Mouse (Mus musculus) ES-E14 (cell line): ENCODE measurements around the gene Gdf15. TPM values are rescaled to one million over a fixed set of nuclear protein-coding genes. Genes with fewer than 3 reads are reported as not detected.

Source experiments
- DNase-seq: peaks from one replicate; pipeline ENCODE4 v3.0.0-alpha.2; 2013; ENCODE audit warnings: low read depth, low spot score
- H3K27ac ChIP-seq: 2 replicates; pipeline ENCODE4 v1.5.1; 2012; ENCODE audit warnings: low read depth, mild to moderate bottlenecking, low read length, moderate library complexity, mixed read lengths; ENCODE audit not compliant: poor library complexity, insufficient read depth, severe bottlenecking
- H3K36me3 ChIP-seq: 2 replicates; pipeline ENCODE4 v1.6.1; 2012; ENCODE audit warnings: mild to moderate bottlenecking, low read length, moderate library complexity, mixed read lengths; ENCODE audit not compliant: control insufficient read depth, poor library complexity, insufficient read depth, severe bottlenecking
- H3K4me1 ChIP-seq, 2 experiments: fragments of 150-350 bp in 1 of 2; sonication (generic) in 1 of 2; 2 replicates each; pipeline ENCODE4 v1.6.1; 2012; ENCODE audit warnings: low read length in 2 of 2, mild to moderate bottlenecking in 1 of 2, mixed read lengths in 1 of 2; ENCODE audit not compliant: control insufficient read depth in 2 of 2, insufficient read depth in 2 of 2, poor library complexity in 1 of 2
- H3K4me3 ChIP-seq, 2 experiments: fragments of 150-350 bp in 1 of 2; sonication (generic) in 1 of 2; 2 replicates each; pipeline ENCODE4 v1.5.1; 2012; ENCODE audit warnings: low read length in 2 of 2, low read depth in 1 of 2, mild to moderate bottlenecking in 1 of 2, mixed read lengths in 1 of 2; ENCODE audit not compliant: insufficient read depth in 1 of 2, poor library complexity in 1 of 2, severe bottlenecking in 1 of 2
- H3K9ac ChIP-seq: 2 replicates; pipeline ENCODE4 v1.6.1; 2012; ENCODE audit warnings: low read depth, mild to moderate bottlenecking, low read length, mixed read lengths; ENCODE audit not compliant: poor library complexity, insufficient read depth, severe bottlenecking
- H3K9me3 ChIP-seq: fragments of 150-350 bp; sonication (generic); 2 replicates; pipeline ENCODE4 v1.6.1; 2012; ENCODE audit warnings: low read depth, mild to moderate bottlenecking, low read length; ENCODE audit not compliant: control insufficient read depth, insufficient read depth
- CHD2 ChIP-seq: IDR thresholded peaks from 2 replicates; pipeline ENCODE4 v1.6.1; 2014; ENCODE audit warnings: mild to moderate bottlenecking, low read depth, low read length, inconsistent platforms
- HCFC1 ChIP-seq: IDR thresholded peaks from 2 replicates; pipeline ENCODE4 v1.6.1; 2012; ENCODE audit warnings: low read length, inconsistent platforms, borderline replicate concordance; ENCODE audit not compliant: insufficient read depth
- MAFK ChIP-seq: IDR thresholded peaks from 2 replicates; pipeline ENCODE4 v1.6.1; 2014; ENCODE audit warnings: mild to moderate bottlenecking, low read depth, low read length, inconsistent platforms; ENCODE audit not compliant: insufficient read depth
- ZC3H11A ChIP-seq: IDR thresholded peaks from 2 replicates; pipeline ENCODE4 v1.6.1; 2012; ENCODE audit warnings: low read depth, mild to moderate bottlenecking, inconsistent platforms, low read length, borderline replicate concordance
- ZNF384 ChIP-seq: IDR thresholded peaks from 2 replicates; pipeline ENCODE4 v1.6.1; 2012; ENCODE audit warnings: low read depth, low read length, inconsistent platforms
- in situ Hi-C, 2 experiments: fragments of 600-800 bp; cut with MboI; formaldehyde crosslinking; loops; one replicate each; pipeline ENCODE4 v1.15.1; 2025; ENCODE audit warnings: low sequenced_read_pairs in 2 of 2, inconsistent platforms in 1 of 2; ENCODE audit not compliant: unreplicated experiment in 2 of 2
- total RNA-seq: library from RNA; depleted of rRNA; stranded (reverse); fragments of 300-350 nt; gene quantifications from 2 replicates; pipeline ENCODE4 v1.2.3, GENCODE M21; 2012

Gene Gdf15
- total RNA-seq, 1 experiment, result 7.0 TPM

DNA sequence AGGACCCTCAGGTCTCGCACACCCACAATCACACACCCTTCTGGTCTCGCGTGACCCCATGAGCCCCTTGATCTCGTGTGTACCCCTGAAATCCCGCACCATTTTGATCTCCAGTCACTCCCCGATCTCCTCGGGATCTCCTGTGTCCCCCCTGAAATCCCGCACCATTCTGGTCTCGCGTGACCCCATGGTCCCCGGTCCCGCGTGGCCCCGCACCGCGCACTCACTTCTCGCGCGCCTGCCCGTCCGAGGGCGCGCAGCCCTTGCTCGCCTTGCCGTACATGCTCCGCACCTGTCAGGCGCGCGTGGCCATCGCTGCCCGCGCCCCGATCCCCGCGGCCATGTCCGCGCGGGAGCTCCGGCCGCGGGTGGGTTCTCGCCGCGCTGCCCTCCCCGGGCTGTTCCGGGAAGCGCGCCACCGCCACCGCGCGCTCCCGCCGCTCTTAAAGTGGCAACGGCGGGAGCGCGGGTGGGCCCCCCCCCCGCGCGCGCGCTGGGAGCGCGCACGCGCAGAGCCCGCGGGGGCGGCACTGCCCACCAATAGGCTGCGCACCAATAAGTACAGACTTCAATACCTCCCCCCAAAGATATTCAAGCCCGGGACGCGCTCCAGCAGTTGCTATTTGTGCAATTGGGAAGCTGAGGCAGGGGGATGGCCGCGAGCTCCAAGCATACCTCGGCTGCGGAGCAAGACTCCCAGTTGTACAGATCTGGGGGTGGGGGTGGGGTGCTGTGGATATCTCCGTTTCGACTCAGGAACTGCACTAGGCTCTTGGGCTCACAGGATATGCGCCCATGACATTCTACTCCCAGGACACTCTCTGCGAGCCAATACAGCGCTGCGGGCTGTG lies 24.1 kb downstream of the Gdf15 start:
- peaks cover 0 to 24% of the 10 kb centered on the region in 2 experiments; a peak in 2 of 4 replicates for H3K4me1 ChIP-seq
- DNase-seq, result no peak
- H3K9ac ChIP-seq, result peak overlapping the region; percentile 99
- TF ChIP-seq ZC3H11A, result 0 out of 2 replicates have a peak, but pooled peaks have one; percentile 11
- no peak for TF ChIP-seq MAFK
- peak; percentile 95 for TF ChIP-seq CHD2
- no peak for TF ChIP-seq ZNF384
- TF ChIP-seq HCFC1, result peak; percentile 47; the same call in 1 of the 2 replicates
- in situ Hi-C loops, result no loop called here
- peak overlapping the region; percentile 88 for H3K27ac ChIP-seq
- H3K36me3 ChIP-seq, result no peaks in the 10 kb centered on the region
- peak overlapping the region; percentile 78 to 99 for H3K4me3 ChIP-seq
- no peaks in the 10 kb centered on the region for H3K9me3 ChIP-seq

DNA sequence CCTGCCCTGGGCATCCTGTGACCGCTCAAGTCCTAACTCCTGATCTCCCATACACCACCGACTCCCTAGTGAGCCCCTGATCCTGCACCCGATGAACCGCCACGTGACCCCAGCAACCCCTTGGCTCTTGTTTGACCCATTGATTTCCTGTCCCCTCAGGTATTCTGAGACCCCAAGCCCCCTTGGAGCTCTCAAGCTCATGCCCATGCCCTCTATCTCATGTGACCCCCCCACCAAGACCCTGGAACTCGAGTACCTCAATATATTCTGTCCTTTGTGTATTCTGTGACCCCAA lies 24.7 kb downstream of the Gdf15 start:
- in situ Hi-C loops, result no loop called here
- TF ChIP-seq CHD2 (no peak), MAFK (no peak), ZC3H11A (no peak), HCFC1 (no peak), ZNF384 (no peak)
- no peaks in the 10 kb centered on the region for H3K9me3 ChIP-seq
- H3K36me3 ChIP-seq, result no peaks in the 10 kb centered on the region
- H3K4me3 ChIP-seq, result peak overlapping the region; percentile 78 to 99
- peak overlapping the region; percentile 99 for H3K9ac ChIP-seq
- H3K27ac ChIP-seq, result peak overlapping the region; percentile 88; the same call in 1 of the 2 replicates
- no peak for DNase-seq
- peaks cover 0 to 29% of the 10 kb centered on the region in 2 experiments; a peak in 2 of 4 replicates for H3K4me1 ChIP-seq

DNA sequence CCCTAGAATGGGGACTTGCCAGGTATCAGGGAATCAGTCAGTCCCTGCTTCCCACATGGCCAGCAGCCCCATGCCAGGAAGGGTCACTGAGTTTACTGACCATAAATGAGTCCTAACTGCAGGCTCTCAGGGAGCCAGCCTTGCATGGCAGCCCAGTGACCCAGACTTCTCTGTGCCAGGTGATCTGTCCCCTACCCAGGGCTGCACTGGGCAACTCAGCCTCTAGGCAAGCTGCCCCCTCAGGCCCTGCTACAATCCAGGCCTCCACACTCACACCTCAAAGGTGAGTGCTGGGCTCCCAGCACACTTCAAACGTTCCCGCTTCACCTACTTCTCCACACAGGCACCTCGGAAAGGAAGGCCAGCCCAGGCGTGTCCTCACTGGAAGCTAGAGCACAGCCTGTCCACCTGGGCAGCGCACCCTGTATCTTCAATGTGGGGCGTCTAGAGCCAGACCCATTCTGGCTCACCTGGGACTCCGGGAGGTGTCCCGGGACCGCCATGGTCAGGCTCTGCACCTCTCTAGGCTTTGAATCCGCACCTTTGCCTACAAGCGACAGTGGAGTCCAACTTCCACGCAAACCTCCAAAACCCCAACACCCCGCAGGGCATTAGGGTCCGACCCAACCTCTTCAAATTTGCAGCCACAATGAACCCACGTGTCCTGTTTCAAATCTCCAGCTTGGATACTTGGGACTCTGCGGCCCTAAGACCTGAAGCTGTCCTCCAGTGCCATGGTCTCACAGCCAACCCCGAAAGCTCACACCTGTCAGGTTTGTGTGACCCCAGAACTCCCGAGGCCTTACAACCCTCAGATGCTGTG lies 25.3 kb downstream of the Gdf15 start:
- in situ Hi-C loops, result no loop called here
- Histone ChIP-seq H3K9me3 (no peaks in the 10 kb centered on the region), H3K4me1 (peaks cover 0 to 34% of the 10 kb centered on the region in 2 experiments; a peak in 2 of 4 replicates), H3K36me3 (peaks cover 4% of the 10 kb centered on the region; the same call in 1 of the 2 replicates), H3K9ac (peak overlapping the region; percentile 99), H3K27ac (no peak overlapping the region), H3K4me3 (peak overlapping the region; percentile 78 to 99)
- no peak for TF ChIP-seq CHD2
- no peak for TF ChIP-seq ZC3H11A
- DNase-seq, result no peak

DNA sequence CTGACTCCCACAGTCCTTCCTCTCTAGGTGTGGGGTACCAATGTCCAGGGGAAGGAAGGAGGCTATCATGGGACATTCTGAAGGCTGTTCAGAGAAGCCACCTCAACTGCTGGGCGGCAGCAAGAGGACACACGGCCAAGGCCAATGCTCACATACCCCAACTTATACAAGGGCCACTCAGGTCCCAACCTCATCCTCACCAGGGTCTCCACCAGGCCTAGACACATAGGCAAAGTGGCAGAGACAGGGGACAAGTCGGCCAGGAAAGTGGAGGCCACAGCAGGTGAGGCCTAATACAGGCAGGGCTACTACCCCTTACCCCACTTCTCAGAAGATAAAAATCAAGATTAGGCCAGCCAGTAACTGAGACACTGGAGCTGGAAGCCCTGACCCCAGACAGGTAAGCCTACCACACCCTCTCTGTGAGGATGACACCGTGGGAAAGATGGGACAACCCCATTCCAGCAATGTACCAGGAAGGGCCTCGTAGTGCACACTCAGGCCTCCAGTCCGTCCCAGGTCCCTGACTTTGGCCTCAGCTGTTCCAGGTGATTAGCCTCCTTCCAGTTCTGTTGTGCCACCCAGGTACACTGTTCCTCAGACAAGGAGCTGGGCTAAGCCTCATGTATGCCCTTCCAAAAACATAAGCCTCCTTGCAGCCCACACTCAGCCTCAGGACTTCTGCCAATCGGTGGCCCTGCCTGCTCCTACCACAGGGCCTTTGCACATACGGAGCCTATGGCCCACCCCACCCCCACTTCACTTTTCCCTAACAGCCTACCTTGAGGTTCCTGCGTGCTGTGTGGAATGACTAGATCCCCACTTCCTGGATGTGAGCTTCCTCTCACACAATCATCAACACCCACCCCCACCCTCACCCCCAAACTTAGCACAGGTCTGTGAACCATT lies 26.1 kb downstream of the Gdf15 start:
- H3K9me3 ChIP-seq, result no peaks in the 10 kb centered on the region
- TF ChIP-seq CHD2 (no peak), ZC3H11A (no peak), HCFC1 (no peak), ZNF384 (no peak), MAFK (no peak)
- DNase-seq, result no peak
- peaks cover 0 to 34% of the 10 kb centered on the region in 2 experiments; a peak in 2 of 4 replicates for H3K4me1 ChIP-seq
- no peak overlapping the region for H3K27ac ChIP-seq
- H3K9ac ChIP-seq, result no peak overlapping the region
- peaks cover 4% of the 10 kb centered on the region; the same call in 1 of the 2 replicates for H3K36me3 ChIP-seq
- no peak overlapping the region for H3K4me3 ChIP-seq
- in situ Hi-C loops, result no loop called here
